Mouse (Mus musculus) neural tube, embryonic 15.5 days (tissue): ENCODE results near the gene Fbxo4. TPM values are rescaled to one million over a fixed set of nuclear protein-coding genes. Genes with fewer than 3 reads are reported as not detected.
A peak's percentile ranks its signal among the peaks of the same experiment; 100 is the strongest.

ENCODE experiments used
- ATAC-seq: fragments of 200-750 bp; cut with Nextera tagmentation; 2 replicates; pipeline ENCODE4 v1.8.0; 2017; ENCODE audit warnings: mild to moderate bottlenecking, moderate TSS enrichment, moderate library complexity; ENCODE audit not compliant: low FRiP score
- H3K27ac ChIP-seq: fragments of 300-500 bp; sonication (generic); replicated peaks from 2 replicates; pipeline ENCODE4 v1.5.1; 2015; ENCODE audit warnings: mild to moderate bottlenecking, inconsistent platforms
- H3K27me3 ChIP-seq: fragments of 300-500 bp; sonication (generic); replicated peaks from 2 replicates; pipeline ENCODE4 v1.6.1; 2015; ENCODE audit warnings: inconsistent platforms
- H3K36me3 ChIP-seq: fragments of 300-500 bp; sonication (generic); 2 replicates; pipeline ENCODE4 v1.6.1; 2015; ENCODE audit warnings: inconsistent platforms
- H3K4me1 ChIP-seq: fragments of 300-500 bp; sonication (generic); 2 replicates; pipeline ENCODE4 v1.6.1; 2015; ENCODE audit warnings: inconsistent platforms
- H3K4me2 ChIP-seq: fragments of 300-500 bp; sonication (generic); 2 replicates; pipeline ENCODE4 v1.6.1; 2015; ENCODE audit warnings: inconsistent platforms, mild to moderate bottlenecking, moderate library complexity
- H3K4me3 ChIP-seq: fragments of 300-500 bp; sonication (generic); replicated peaks from 2 replicates; pipeline ENCODE4 v1.5.1; 2015; ENCODE audit warnings: mild to moderate bottlenecking, inconsistent platforms
- H3K9ac ChIP-seq: fragments of 300-500 bp; sonication (generic); replicated peaks from 2 replicates; pipeline ENCODE4 v1.6.1; 2015; ENCODE audit warnings: mild to moderate bottlenecking, inconsistent platforms
- H3K9me3 ChIP-seq: fragments of 300-500 bp; sonication (generic); replicated peaks from 2 replicates; pipeline ENCODE4 v1.6.1; 2016; ENCODE audit warnings: inconsistent platforms
- WGBS: fragments of 180-500 bp; shearing (Covaris S2); methylation state at CpG from one replicate; pipeline ENCODE4 v1.1.7; 2015; ENCODE audit warnings: mixed read lengths; 5-methylcytosine and 5-hydroxymethylcytosine counted together
- polyA plus RNA-seq: library from polyadenylated mRNA; unstranded; fragments of >200 nt; fragmentation: Nextera tagmentation; extraction: Ambion mirVana; gene quantifications from 2 replicates; pipeline ENCODE4 v1.2.1, GENCODE M21; 2015

The Fbxo4 gene
- polyA plus RNA-seq, 1 experiment from 2014 or later: 9.0 TPM

DNA sequence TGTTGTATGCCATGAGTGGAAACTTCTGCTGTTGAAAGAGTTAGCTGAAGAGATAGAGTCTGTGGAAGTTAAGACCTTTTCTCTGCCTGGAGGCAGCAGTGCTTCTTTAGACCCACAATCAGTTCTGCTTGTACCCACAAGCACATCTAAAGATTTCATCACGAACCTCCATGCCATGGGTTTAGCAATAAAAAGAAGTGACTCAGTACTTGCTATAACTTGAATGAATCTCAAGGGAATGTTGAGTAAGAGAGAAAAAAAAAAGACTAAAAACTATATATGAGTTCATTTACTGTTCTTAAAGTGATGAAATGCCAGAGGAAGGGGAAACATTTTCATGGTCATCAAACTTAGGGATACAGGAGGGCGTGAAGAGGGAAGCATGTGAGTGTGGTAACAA is 21.2 kb upstream of the Fbxo4 start:
- H3K4me1 ChIP-seq: no peaks in the 10 kb centered on the region
- H3K27me3 ChIP-seq: no peaks in the 10 kb centered on the region
- 86% methylated on average over 2 of the region's 2 CpGs for WGBS
- H3K27ac ChIP-seq: no peak overlapping the region
- H3K9ac ChIP-seq: no peak overlapping the region
- no peaks in the 10 kb centered on the region for H3K36me3 ChIP-seq
- no peak for ATAC-seq
- no peak overlapping the region for H3K4me2 ChIP-seq
- no peak overlapping the region for H3K4me3 ChIP-seq
- H3K9me3 ChIP-seq: peaks cover 8% of the 10 kb centered on the region; the same call in 1 of the 2 replicates

DNA sequence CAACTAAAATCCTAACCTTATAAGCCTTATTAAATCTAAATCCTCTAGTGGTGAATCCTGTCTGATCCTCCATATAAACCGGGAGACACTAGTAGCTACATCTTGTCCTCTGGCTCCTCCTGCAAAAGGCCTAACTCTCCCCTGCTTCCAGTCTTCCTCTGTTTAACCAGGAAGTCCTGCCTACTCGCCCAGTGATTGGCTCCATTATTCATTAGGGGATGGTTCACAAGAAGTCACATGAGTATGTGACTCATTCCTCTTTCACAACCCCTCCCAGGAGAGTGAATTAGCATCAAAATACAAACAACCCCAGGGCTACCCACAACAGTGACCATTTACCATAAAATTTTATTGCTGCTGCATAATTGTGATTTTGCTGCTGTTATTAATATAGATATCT is 19.8 kb upstream of the Fbxo4 start:
- no peaks in the 10 kb centered on the region for H3K9me3 ChIP-seq
- WGBS: 66% methylated on average over 2 of the region's 2 CpGs
- ATAC-seq: no peak

DNA sequence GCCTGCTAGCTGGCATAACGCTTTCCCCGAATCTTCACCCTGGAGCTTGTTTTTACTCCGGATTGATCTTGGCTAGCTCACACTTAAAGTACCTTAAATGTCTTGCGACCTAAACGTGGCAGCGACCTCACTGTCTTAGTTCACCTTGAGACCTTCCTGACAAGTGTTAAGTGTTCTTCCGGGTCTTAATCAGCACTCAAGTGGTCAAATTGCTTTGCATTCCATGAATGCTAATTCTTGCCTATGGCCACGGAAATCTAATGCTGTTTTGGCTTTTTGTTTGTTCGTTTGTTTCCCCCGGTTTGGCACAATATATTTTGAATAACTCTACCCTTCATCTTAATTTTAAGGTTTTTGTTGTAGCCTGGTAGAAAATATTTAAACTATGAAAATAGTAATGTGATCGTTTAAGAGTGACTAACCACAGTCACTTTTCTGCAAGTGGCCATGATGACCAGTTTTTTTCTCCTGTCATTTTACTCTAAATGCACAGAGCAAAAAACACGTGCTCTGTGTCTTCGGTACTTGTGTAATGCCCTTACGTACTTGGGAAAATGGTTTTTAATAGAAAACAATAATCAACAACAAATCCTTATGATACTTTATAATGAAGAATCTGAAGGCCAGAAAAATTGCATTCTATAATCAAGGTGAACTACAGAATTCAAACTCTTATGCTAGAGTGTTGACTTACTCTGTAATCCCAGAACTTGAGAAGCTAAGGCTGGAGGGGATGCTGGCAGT is 17.1 kb upstream of the Fbxo4 start:
- no peak for ATAC-seq
- peaks cover 7% of the 10 kb centered on the region for H3K36me3 ChIP-seq
- peak overlapping the region; percentile 77 for H3K4me2 ChIP-seq
- no peaks in the 10 kb centered on the region for H3K27me3 ChIP-seq
- H3K9ac ChIP-seq: peak overlapping the region; percentile 59
- H3K27ac ChIP-seq: peak overlapping the region; percentile 96
- peak overlapping the region; percentile 93 for H3K4me3 ChIP-seq
- H3K4me1 ChIP-seq: peaks cover 11% of the 10 kb centered on the region
- 22% methylated on average over 14 of the region's 14 CpGs for WGBS
- no peaks in the 10 kb centered on the region for H3K9me3 ChIP-seq

More for the DNA sequence above, 19.8 kb upstream of the Fbxo4 start:
- Histone ChIP-seq H3K9ac (no peak overlapping the region), H3K4me3 (no peak overlapping the region), H3K4me1 (peaks cover 5% of the 10 kb centered on the region; the same call in 1 of the 2 replicates), H3K36me3 (no peaks in the 10 kb centered on the region), H3K27me3 (no peaks in the 10 kb centered on the region), H3K4me2 (no peak overlapping the region), H3K27ac (no peak overlapping the region)

DNA sequence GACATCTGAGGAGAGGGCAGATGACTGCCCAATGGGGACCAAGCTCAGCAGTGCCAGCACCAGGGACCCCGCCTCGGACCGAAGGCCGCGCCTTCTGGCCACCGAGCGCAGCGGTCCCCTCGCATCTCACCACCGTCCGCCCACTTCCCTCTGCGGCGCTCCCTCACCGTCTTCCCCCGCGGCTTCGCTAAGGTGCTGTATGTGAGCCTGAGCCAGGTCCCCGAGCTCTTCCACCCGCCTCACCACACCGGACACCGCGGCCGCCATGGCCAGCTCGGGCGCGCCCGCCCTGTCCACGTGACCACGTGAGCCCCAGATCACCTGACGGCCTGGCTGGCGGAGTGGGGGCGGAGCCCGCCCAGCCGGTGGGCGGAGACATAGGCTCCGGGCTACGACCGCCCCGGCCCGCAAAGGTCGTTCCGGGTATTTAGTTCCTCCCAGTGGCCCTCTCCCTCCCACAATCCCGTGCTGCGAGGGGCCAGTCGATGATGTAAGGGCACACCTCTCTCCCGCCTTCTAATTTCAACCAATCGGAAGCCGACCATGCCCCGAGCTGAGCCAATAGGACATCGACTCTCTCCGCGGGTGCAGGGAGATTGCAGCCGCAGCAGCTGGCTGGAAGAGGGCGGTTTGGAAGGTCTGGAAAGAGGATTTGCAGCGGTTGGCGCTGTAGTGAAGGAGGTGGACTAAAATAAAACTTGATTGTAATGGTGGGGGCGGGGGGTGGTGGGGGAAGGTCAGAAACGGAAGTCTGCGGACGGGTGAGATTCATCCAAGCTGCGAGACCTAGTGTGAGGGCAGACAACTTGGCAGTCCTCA is 16.3 kb upstream of the Fbxo4 start, which contains the start of gene AW549877:
Gene AW549877 (minus strand): TSS at position 297 of the 819 bp plus-strand sequence.
- peak; percentile 100 for ATAC-seq
- Histone ChIP-seq H3K9me3 (no peaks in the 10 kb centered on the region), H3K4me2 (peak within 1 kb of the TSS; percentile 77), H3K9ac (peak within 1 kb of the TSS; percentile 89), H3K27ac (peak within 1 kb of the TSS; percentile 96), H3K4me1 (peaks cover 11% of the 10 kb centered on the region), H3K27me3 (no peaks in the 10 kb centered on the region), H3K36me3 (peaks cover 14% of the 10 kb centered on the region), H3K4me3 (peak within 1 kb of the TSS; percentile 93)
- WGBS: under 1% methylated on average over 61 of the region's 61 CpGs

DNA sequence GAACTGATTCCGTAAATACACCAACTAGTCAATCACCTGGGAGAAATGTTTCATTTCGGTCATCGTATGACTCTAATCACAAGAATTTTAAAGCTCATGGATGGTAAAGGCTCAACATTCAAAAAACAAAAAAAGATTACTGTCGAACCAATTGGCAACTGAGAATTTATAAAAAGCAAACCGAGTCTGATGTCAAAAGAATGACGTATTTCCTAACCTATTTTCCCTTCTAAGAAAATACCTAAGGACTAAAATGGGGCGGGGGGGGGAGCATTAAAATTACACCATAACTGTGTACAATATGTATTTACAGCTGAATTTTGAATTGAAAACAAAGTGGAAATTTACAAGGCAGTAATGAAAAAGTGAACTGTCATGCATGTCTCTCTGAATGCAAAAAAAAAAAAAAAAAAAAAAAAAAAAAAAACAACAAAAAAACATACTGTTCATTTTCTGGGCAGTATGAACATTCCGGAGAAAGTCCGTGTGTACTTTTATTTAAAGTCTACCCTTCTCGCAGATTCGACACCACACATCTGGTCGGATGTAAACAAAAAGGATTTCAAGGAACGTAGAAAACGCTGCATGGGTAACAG is 15.6 kb upstream of the Fbxo4 start:
- Histone ChIP-seq H3K9ac (peak overlapping the region; percentile 89), H3K9me3 (no peaks in the 10 kb centered on the region), H3K27ac (peak overlapping the region; percentile 96), H3K4me1 (peaks cover 11% of the 10 kb centered on the region), H3K4me3 (peak overlapping the region; percentile 93), H3K4me2 (peak overlapping the region; percentile 77), H3K36me3 (peaks cover 17% of the 10 kb centered on the region), H3K27me3 (no peaks in the 10 kb centered on the region)
- 26% methylated on average over 14 of the region's 14 CpGs for WGBS
- no peak for ATAC-seq

DNA sequence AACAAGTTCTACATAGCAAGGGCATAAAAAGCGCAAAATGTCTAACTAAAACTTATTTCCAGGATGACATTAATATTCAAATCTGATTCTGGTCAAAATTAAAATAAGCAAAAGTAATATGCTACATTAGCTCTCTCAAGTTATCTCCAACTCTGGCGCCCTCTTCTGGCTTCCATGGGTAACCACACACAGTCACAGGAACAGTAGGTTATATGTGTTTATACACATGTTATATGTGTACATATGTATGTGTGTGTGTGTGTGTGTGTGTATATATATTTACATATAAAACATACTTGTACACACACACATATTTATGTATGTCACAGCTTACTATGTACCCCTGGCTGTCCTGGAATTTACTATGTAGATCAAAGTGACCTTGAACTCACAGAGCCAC is 8.6 kb upstream of the Fbxo4 start:
- 68% methylated on average over 2 of the region's 2 CpGs for WGBS
- H3K9ac ChIP-seq: no peak overlapping the region
- no peak overlapping the region for H3K4me2 ChIP-seq
- no peak overlapping the region for H3K27ac ChIP-seq
- peaks cover 54% of the 10 kb centered on the region for H3K36me3 ChIP-seq
- H3K4me1 ChIP-seq: no peaks in the 10 kb centered on the region
- H3K4me3 ChIP-seq: no peak overlapping the region
- H3K27me3 ChIP-seq: no peaks in the 10 kb centered on the region
- ATAC-seq: no peak
- H3K9me3 ChIP-seq: no peaks in the 10 kb centered on the region

DNA sequence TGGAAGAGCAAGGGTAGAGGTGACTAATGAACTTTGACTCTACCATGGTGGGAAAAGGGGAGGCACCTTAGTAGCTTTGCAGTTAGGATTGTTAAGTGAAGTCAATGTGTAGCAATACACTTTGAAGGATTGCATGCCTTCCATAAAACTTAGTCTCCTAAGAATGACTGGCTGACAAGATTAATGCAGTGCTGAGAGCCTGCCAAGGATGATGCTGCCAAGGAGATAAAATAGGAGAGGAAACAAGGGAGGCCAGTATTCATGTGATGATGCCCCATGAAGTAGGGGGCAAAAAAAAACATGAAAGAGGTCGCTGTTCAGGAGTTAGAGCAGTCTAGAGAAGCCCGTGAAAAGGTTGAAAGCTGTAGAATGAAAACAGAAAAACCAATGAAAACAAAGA is 5.5 kb upstream of the Fbxo4 start:
- Histone ChIP-seq H3K4me3 (no peak overlapping the region), H3K9me3 (no peaks in the 10 kb centered on the region), H3K4me1 (peaks cover under 1% of the 10 kb centered on the region; the same call in 1 of the 2 replicates), H3K36me3 (peaks cover 40% of the 10 kb centered on the region), H3K27me3 (no peaks in the 10 kb centered on the region), H3K27ac (no peak overlapping the region), H3K4me2 (no peak overlapping the region), H3K9ac (no peak overlapping the region)
- 79% methylated on average over 2 of the region's 2 CpGs for WGBS
- no peak for ATAC-seq

DNA sequence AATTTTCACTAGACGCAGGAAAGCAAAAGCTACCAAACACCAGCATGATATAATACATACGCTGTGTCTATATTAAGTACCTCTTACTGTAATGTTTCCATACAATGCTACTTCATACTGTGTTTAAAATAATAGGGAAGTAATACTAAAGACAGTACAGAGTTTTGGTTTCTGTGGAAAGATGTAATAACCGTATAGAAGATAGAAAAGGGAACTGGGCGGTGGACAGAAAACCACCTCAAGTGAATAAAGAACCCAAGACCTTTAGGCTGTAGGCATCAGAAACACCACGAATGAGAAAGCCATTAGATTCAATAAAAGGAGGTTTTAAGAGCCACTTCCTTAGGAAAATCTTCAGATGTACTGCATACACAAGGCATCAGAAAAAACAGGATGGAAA is 3.4 kb upstream of the Fbxo4 start:
- Histone ChIP-seq H3K4me1 (peaks cover 5% of the 10 kb centered on the region; the same call in 1 of the 2 replicates), H3K36me3 (peaks cover 30% of the 10 kb centered on the region), H3K27me3 (no peaks in the 10 kb centered on the region), H3K4me3 (no peak overlapping the region), H3K27ac (no peak overlapping the region), H3K4me2 (no peak overlapping the region), H3K9ac (no peak overlapping the region), H3K9me3 (no peaks in the 10 kb centered on the region)
- 90% methylated on average over 5 of the region's 5 CpGs for WGBS
- no peak for ATAC-seq

DNA sequence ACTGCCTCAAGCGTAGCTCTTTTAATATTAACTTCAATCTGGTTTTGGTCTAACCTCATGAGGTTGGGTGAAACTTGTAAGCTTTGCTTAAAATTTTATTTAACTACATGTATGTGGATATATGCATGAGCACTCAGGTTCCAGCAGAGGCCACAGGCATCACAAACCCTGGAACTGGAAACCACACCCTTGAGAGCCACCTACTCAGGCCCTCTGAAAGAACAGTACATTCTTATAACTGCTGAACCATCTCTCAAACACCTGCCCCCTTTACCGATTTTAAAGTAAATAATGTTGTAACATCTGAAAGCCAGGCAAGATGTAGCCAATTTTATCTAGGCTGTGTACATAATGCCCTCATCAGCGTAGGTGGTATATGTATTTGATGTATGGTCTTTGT is 498 bp upstream of the Fbxo4 start:
- Histone ChIP-seq H3K9me3 (no peaks in the 10 kb centered on the region), H3K9ac (peak overlapping the region; percentile 88), H3K4me3 (peak overlapping the region; percentile 63), H3K4me1 (peaks cover 5% of the 10 kb centered on the region; the same call in 1 of the 2 replicates), H3K27ac (peak overlapping the region; percentile 92), H3K36me3 (peaks cover 13% of the 10 kb centered on the region), H3K4me2 (peak overlapping the region; percentile 64), H3K27me3 (no peaks in the 10 kb centered on the region)
- peak; percentile 19; the same call in 1 of the 2 replicates for ATAC-seq
- WGBS: 84% methylated on average over 3 of the region's 3 CpGs

DNA sequence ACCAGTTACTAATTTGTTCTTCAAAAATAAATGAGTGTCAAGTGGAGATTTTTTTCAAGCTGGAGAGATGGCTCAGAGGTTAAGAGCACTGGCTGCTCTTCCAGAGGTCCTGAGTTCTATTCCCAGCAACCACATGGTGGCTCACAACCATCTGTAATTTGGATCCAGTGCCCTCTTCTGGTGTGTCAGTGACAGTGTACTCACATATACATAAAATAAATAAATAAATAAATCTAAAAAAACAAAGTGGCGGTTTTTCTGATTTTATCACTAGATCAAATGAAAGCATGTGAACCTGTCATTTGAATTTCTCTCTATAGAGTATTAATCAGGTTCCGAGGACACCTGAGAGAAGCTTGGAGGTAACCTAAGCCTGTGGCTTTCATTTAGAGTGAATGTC is 1.1 kb downstream of the Fbxo4 start:
- Histone ChIP-seq H3K4me1 (peaks cover 5% of the 10 kb centered on the region; the same call in 1 of the 2 replicates), H3K9ac (no peak overlapping the region), H3K27ac (no peak overlapping the region), H3K4me2 (0 out of 2 replicates have a peak overlapping the region, but pooled peaks have one; percentile 64), H3K9me3 (no peaks in the 10 kb centered on the region), H3K4me3 (no peak overlapping the region), H3K27me3 (no peaks in the 10 kb centered on the region), H3K36me3 (peaks cover 5% of the 10 kb centered on the region; the same call in 1 of the 2 replicates)
- WGBS: 95% methylated on average over 2 of the region's 2 CpGs
- ATAC-seq: no peak

DNA sequence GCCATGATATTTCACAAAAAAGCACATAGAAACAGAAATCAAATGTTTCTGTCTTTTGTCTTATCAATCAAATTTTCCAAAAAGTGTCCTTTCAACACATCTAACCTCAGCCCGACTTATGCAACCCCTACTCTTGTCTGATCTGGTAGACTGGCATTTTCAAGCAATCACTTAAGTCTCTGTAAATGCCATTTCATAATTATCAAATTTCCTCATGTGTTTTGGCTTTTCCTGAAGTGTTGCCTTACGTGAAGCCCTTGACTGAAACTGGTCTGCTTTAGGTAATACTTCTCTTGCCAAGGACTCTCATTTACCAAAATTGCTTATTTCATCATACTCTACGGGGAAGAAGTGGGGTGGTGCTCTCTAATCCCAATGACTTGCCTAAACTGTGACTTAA is 6.1 kb downstream of the Fbxo4 start:
- H3K9me3 ChIP-seq: no peaks in the 10 kb centered on the region
- no peaks in the 10 kb centered on the region for H3K4me1 ChIP-seq
- ATAC-seq: no peak
- H3K27ac ChIP-seq: no peak overlapping the region
- H3K4me2 ChIP-seq: no peak overlapping the region
- peaks cover 12% of the 10 kb centered on the region for H3K36me3 ChIP-seq
- H3K4me3 ChIP-seq: no peak overlapping the region
- H3K9ac ChIP-seq: no peak overlapping the region
- H3K27me3 ChIP-seq: no peaks in the 10 kb centered on the region
- 95% methylated on average over 3 of the region's 3 CpGs for WGBS
